Mouse (Mus musculus): ENCODE results near the gene Setd7.

Gene Setd7

GRCm38 (mm10) chr3:51511983-51512382 is 48.7 kb downstream of the Setd7 start:
- no peak for DNase-seq

DNA sequence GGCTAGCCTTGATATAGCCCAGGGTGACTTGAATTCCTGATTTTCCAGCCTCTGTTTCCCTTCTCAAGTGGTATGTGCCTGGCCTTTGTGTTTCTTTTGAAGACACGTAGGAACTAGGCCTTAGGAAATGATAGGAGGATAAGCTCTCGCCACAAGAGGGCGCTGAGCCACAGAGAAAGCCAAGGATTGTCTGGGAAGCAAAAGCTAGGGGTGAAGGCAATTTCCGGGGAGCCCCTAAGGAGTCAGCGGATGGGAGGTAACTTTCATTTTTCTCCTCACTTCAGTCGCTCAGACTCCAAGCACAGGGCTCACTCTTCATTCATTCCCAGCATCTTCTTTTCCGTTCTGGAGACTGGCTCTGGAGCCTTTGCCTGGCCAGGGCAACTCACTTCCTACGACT is 49.8 kb downstream of the Setd7 start:
- DNase-seq, result peak; percentile 69

- DNase-seq, result no peak
Measured at GRCm38 (mm10) chr3:51505465-51505864, 55.2 kb downstream of the Setd7 start.

- no peak for DNase-seq
Measured at GRCm38 (mm10) chr3:51504385-51504952, 56.2 kb downstream of the Setd7 start.

- DNase-seq, result no peak
Measured at GRCm38 (mm10) chr3:51499876-51500275, 60.8 kb downstream of the Setd7 start.

DNA sequence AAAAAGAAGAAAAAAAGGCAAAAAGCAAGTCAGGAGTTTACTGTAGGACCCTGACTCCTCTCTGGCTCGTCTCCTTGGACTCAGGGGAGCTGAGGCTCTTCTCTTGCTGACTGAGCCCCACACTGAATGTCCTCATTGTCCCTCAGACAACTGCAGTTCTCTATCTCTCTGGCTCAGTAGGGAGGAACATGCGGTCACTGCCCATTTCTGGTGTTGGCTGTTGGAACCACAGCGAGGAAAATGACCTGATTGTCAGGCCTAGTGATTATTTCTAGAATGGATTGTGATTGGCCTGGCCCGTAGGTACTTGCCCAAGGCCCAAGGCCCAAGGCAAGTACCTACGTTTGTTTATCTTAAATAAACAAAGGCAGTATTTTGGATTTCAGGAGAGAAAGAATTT is 62.0 kb downstream of the Setd7 start:
- DNase-seq, result no peak

- no peak for DNase-seq
Measured at GRCm38 (mm10) chr3:51497978-51498377, 62.7 kb downstream of the Setd7 start.

DNA sequence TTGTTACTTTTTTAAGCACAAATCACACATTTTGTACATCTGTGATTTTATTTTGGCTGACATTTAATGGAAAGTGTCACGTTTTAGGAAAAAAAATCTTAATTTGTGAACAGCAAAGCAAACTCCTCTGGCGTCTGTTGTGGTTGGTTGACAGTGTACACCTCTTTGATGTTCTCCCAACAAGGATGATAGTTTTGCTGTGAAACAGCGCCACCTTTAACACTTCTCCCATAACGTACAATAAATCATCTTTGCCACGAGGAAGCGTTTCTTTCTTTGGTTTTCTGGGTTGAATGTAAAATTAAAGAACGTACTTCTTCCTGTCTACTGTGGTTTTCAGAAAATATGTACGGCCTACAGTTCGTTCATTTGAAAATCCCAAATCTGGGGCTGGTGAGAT is 65.0 kb downstream of the Setd7 start:
- DNase-seq, result no peak

- DNase-seq, result no peak
Measured at GRCm38 (mm10) chr3:51494466-51494865, 66.2 kb downstream of the Setd7 start.

DNA sequence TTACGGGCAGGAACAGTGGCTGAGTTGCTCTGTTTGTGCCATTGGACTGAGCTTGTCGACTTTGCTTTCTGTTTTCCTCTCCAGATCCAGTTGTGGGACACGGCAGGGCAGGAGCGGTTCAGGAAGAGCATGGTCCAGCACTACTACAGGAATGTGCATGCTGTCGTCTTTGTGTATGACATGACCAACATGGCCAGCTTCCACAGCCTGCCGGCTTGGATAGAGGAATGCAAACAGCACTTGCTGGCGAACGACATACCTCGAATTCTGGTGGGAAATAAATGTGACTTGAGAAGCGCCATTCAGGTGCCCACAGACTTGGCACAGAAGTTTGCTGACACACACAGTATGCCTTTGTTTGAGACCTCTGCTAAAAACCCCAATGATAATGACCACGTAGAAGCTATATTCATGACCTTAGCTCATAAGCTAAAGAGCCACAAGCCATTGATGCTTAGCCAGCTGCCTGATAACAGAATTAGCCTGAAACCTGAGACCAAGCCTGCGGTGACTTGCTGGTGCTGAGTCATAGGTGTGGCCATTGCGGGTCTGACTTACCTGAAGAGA is 67.3 kb downstream of the Setd7 start:
- no peak for DNase-seq

- DNase-seq, result no peak
Measured at GRCm38 (mm10) chr3:51490088-51490753, 70.5 kb downstream of the Setd7 start.

GRCm38 (mm10) chr3:51486491-51487195 is 74.0 kb downstream of the Setd7 start:
- DNase-seq, result peak; percentile 21

DNA sequence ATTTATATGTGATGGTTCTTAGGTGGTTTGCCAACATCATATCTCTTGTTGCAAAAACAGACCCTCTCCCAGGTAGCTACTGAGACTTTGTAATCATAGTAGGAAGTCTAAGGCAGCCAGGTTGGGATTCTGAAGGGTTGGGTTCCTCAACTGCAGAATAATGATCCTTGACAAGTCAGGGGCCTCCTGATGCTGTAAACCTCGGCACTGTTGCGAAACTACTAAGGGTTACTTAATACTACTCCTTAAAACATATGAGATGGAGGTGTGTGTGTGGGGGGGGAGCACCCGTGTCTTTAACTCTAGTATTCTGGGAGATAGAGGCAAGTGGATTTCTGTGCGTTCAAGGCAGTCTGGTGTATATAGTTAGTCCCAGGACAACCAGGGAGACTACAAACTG is 75.3 kb downstream of the Setd7 start:
- no peak for DNase-seq

- DNase-seq, result no peak
Measured at GRCm38 (mm10) chr3:51484370-51484769, 76.3 kb downstream of the Setd7 start.

- peak; percentile 97 for DNase-seq
Measured at GRCm38 (mm10) chr3:51483741-51484359, 76.8 kb downstream of the Setd7 start, which contains the start of gene Rab33b. TSS of gene Rab33b (plus strand) at chr3:51483920.

GRCm38 (mm10) chr3:51482781-51483180 is 77.9 kb downstream of the Setd7 start:
- no peak for DNase-seq

- DNase-seq, result no peak
Measured at GRCm38 (mm10) chr3:51481881-51482280, 78.8 kb downstream of the Setd7 start.

DNA sequence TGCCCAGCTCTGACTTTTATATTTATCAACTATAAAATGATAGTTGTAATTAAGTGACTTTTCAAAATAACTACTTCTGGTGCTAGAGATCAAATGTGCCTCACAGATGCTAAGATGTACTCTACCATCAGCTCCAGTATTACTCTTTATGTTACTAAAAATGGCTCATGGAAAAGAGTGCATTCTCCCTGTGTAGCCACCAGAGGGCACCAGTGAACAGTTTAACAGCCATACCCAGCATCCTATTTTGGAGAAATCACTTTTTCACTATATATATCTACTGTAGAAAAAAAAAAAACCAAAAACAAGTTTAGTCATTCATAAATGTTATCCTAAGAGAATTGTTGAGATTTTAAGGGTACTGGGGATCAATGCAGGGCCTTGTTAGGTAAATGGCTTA is 79.6 kb downstream of the Setd7 start:
- peak; percentile 72 for DNase-seq

DNA sequence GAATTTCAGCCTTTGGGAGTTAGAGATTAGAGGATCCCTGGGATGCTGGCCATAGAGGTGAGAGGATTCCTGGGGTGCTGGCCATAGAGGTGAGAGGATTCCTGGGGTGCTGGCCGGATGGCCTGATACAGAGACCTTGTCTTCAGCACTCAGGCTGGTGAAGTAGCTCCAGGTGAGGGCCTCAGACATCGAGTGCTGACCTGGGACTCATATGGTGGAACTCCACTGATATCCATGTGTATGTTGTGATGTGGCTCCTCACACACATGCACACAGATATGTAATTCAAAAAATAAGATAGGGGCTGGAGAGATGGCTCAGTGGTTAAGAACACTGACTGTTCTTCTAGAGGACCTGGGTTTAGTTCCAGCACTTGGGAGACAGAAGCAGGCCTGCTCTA is 80.8 kb downstream of the Setd7 start:
- DNase-seq, result no peak

DNA sequence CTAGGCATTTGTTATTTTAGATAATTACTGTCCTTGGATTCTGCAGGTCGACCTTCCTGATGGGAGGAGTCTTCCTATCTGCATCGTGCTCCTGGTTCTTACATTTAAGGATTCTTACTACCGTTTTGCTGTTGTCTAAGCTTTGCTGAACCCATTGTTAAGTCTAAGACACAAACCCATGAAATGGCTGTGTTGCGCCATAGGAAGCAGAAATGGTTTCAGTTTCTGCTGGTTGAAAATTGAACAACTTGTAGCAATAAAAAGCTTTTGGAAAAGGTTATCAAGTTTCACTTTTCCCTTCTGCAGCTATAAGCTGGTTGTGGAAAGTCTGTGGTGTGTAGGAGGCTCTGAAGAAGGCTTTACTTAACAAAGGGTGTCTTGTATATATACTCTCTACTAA is 85.0 kb downstream of the Setd7 start:
- DNase-seq, result no peak

GRCm38 (mm10) chr3:51468530-51468929 is 92.1 kb downstream of the Setd7 start:
- DNase-seq, result no peak

All from right cerebral cortex, postnatal 4 days (tissue).